Mouse (Mus musculus) forebrain, embryonic 16.5 days (tissue): ENCODE results near the gene Creb3l2. TPM values are rescaled to one million over a fixed set of nuclear protein-coding genes. Genes with fewer than 3 reads are reported as not detected.
"Not testable (repeated sequence)": the region's sequence is repeated elsewhere in the genome, so short reads cannot be mapped to it uniquely, and the experiment has no call there.

Source experiments
- ATAC-seq: fragments of 200-750 bp; cut with Nextera tagmentation; 2 replicates; pipeline ENCODE4 v1.8.0; 2017; ENCODE audit warnings: mild to moderate bottlenecking, moderate library complexity
- H3K27ac ChIP-seq: fragments of 300-500 bp; sonication (generic); 2 replicates; pipeline ENCODE4 v1.5.1; 2014; ENCODE audit warnings: low read length, control low read depth
- H3K27me3 ChIP-seq: fragments of 300-500 bp; sonication (generic); replicated peaks from 2 replicates; pipeline ENCODE4 v1.6.1; 2014; ENCODE audit warnings: low read length; ENCODE audit not compliant: control insufficient read depth, insufficient read depth
- H3K36me3 ChIP-seq: fragments of 300-500 bp; sonication (generic); 2 replicates; pipeline ENCODE4 v1.6.1; 2014; ENCODE audit not compliant: control insufficient read depth, insufficient read depth
- H3K4me1 ChIP-seq: fragments of 300-500 bp; sonication (generic); replicated peaks from 2 replicates; pipeline ENCODE4 v1.6.1; 2014; ENCODE audit warnings: low read length; ENCODE audit not compliant: control insufficient read depth, insufficient read depth
- H3K4me2 ChIP-seq: fragments of 300-500 bp; sonication (generic); 2 replicates; pipeline ENCODE4 v1.6.1; 2014; ENCODE audit warnings: mild to moderate bottlenecking, low read length, control low read depth
- H3K4me3 ChIP-seq: fragments of 300-500 bp; sonication (generic); replicated peaks from 2 replicates; pipeline ENCODE4 v1.5.1; 2014; ENCODE audit warnings: mild to moderate bottlenecking, low read length, control low read depth
- H3K9ac ChIP-seq: fragments of 300-500 bp; sonication (generic); replicated peaks from 2 replicates; pipeline ENCODE4 v1.6.1; 2014; ENCODE audit warnings: low read depth, low read length, control low read depth
- H3K9me3 ChIP-seq: fragments of 300-500 bp; sonication (generic); 2 replicates; pipeline ENCODE4 v1.6.1; 2016; ENCODE audit warnings: low read length; ENCODE audit not compliant: control insufficient read depth
- WGBS: fragments of 180-500 bp; shearing (Covaris S2); extraction: QIAGEN DNeasy Blood & Tissue Kit; methylation state at CpG from one replicate; pipeline ENCODE4 v1.1.7; 2014; 5-methylcytosine and 5-hydroxymethylcytosine counted together
- polyA plus RNA-seq: library from polyadenylated mRNA; unstranded; fragments of >200 nt; fragmentation: Nextera tagmentation; extraction: Ambion mirVana; gene quantifications from 2 replicates; pipeline ENCODE4 v1.2.1, GENCODE M21; 2015

Gene Creb3l2
- polyA plus RNA-seq, 1 experiment from 2014 or later, result 3.0 TPM

GRCm38 (mm10) chr6:37465847-37466246, 23.9 kb upstream of the Creb3l2 start:
- Histone ChIP-seq H3K27ac (no peak overlapping the region), H3K4me3 (no peak overlapping the region), H3K4me1 (peaks cover 4% of the 10 kb centered on the region; the same call in 1 of the 2 replicates), H3K4me2 (no peak overlapping the region), H3K9me3 (peaks cover 3% of the 10 kb centered on the region), H3K27me3 (0 out of 2 replicates have a peak, but pooled peaks cover 2% of the 10 kb centered on the region), H3K36me3 (no peaks in the 10 kb centered on the region), H3K9ac (no peak overlapping the region)
- ATAC-seq, result no peak; the same call in 1 of the 2 replicates
- 69% methylated on average over 5 of the region's 5 CpGs for WGBS

DNA sequence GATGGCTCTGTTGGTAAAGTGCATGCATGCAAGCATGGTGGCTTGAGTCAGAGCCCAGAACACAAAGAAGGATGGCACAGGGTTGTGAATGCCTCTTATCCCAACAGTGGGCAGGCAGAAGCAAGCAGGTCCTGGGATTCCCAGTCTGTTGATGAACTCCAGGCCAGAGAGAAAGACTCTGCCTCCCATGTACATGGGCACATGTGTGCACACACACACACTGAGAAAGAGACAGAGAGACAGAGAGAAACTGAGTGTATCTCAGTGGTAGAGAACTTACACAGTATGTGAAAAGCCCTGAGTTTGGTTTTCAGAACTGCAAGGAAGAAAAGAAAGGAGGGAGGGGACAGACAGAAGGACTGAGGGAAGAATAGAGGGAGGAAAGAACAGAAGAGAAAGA, 23.4 kb upstream of the Creb3l2 start:
- peaks cover 4% of the 10 kb centered on the region; the same call in 1 of the 2 replicates for H3K4me1 ChIP-seq

DNA sequence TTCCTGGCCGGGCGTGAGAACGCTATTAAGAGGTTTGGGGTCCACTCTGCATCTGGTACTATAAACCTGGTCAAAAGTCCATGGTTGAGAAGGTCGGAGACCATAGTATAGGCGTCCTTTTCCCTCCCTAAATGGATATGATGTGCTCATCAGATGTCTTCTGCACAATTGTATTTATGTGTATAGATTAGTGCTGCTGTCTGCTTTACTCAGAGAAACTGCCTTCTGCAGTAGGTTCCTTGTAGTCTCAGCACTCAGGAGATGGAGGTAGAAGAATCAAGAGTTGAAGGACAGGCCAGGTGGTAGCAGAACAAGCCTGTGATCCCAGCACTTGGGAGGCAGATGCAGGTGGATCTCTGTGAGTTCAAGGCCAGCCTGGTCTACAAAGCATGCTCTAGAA, 22.6 kb upstream of the Creb3l2 start:
- peaks cover 3% of the 10 kb centered on the region for H3K9me3 ChIP-seq
- peak overlapping the region; percentile 64 for H3K4me2 ChIP-seq
- peak overlapping the region; percentile 43 for H3K4me3 ChIP-seq
- peak overlapping the region; percentile 50 for H3K9ac ChIP-seq
- 0 out of 2 replicates have a peak, but pooled peaks cover 2% of the 10 kb centered on the region for H3K27me3 ChIP-seq
- H3K4me1 ChIP-seq, result peaks cover 4% of the 10 kb centered on the region; the same call in 1 of the 2 replicates
- WGBS, result 6% methylated on average over 5 of the region's 5 CpGs
- ATAC-seq, result peak; percentile 51
- no peaks in the 10 kb centered on the region for H3K36me3 ChIP-seq
- H3K27ac ChIP-seq, result no peak overlapping the region

More for the DNA sequence above, 23.4 kb upstream of the Creb3l2 start:
- H3K9me3 ChIP-seq, result peaks cover 3% of the 10 kb centered on the region
- H3K4me3 ChIP-seq, result no peak overlapping the region
- H3K4me2 ChIP-seq, result no peak overlapping the region
- H3K27me3 ChIP-seq, result 0 out of 2 replicates have a peak, but pooled peaks cover 2% of the 10 kb centered on the region
- no peak overlapping the region for H3K9ac ChIP-seq
- no peaks in the 10 kb centered on the region for H3K36me3 ChIP-seq
- ATAC-seq, result no peak
- H3K27ac ChIP-seq, result no peak overlapping the region

DNA sequence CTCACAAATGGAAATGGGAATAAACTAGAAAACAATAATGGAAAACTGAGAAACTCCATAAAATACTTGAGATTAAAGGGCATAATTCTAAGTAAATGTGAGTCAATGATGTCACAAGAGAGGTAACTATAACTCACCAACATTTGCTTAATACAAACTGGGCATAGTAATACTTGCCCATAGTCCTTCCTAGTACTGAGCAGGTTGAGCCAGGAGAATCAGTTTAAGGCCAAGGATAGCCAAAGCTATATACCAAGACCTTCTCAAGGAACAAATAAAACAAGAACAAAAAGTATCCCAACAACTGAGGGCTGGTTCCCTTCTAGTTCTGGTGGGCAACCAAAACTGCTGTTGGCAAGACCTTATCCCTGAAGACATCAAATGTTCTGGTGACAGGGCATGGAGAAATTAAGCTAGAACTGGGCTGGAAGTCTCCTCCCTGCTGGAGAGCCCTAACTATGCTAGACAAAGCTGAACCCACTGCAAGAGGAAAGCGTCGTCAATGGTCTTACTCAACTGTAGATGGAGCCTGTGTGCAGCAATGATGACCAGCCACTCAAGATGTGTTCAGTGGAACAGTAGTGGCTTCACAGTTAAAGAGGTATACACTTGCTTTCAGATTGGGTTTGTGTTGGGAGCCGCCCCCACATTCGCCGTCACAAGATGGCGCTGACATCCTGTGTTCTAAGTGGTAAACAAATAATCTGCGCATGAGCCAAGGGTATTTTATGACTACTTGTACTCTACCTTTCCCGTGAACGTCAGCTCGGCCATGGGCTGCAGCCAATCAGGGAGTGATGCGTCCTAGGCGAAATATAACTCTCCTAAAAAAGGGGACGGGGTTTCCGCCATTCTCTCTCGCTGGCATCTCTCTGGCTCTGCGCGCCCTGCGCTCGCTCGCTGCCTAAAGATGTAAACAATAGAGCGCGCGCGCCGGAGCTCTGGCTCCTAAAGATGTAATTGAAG, 21.9 kb upstream of the Creb3l2 start:
- ATAC-seq, result peak; percentile 96
- not testable (repeated sequence) for H3K36me3 ChIP-seq, H3K9ac ChIP-seq, H3K9me3 ChIP-seq, H3K27ac ChIP-seq, H3K4me1 ChIP-seq, H3K27me3 ChIP-seq
- H3K4me3 ChIP-seq, result peak overlapping the region; percentile 43
- H3K4me2 ChIP-seq, result peak overlapping the region; percentile 64
- under 1% methylated on average over 7 of the region's 25 CpGs for WGBS

GRCm38 (mm10) chr6:37460681-37461080, 18.7 kb upstream of the Creb3l2 start:
- Histone ChIP-seq H3K9me3 (no peaks in the 10 kb centered on the region), H3K9ac (no peak overlapping the region), H3K27ac (no peak overlapping the region), H3K27me3 (0 out of 2 replicates have a peak, but pooled peaks cover 2% of the 10 kb centered on the region), H3K4me2 (no peak overlapping the region), H3K4me1 (peaks cover 4% of the 10 kb centered on the region; the same call in 1 of the 2 replicates), H3K36me3 (no peaks in the 10 kb centered on the region), H3K4me3 (no peak overlapping the region)
- ATAC-seq, result no peak
- WGBS, result 85% methylated on average over 6 of the region's 6 CpGs

DNA sequence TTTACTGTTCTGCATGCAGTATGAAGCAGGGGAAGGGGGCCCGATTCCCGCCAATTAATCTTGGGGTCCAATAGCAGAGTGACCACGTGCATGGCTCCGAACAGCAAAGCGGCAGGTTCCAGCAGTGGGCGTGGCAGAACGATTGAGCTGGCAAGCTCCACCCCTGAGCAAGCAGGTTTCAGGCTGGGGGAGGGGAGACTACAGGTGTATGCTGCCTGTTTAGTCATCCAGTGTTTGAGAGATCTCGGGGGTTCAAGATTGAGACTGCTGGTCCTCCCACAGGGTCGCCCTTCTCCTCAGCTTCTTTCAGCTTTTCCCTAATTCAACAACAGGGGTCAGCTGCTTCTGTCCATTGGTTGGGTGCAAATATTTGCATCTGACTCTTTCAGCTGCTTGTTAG, 17.7 kb upstream of the Creb3l2 start:
- not testable (repeated sequence) for H3K36me3 ChIP-seq, H3K9me3 ChIP-seq, H3K4me3 ChIP-seq, H3K9ac ChIP-seq, H3K27ac ChIP-seq, ATAC-seq, H3K4me1 ChIP-seq, H3K4me2 ChIP-seq, H3K27me3 ChIP-seq
- WGBS, result 46% methylated on average over 9 of the region's 9 CpGs

- no peaks in the 10 kb centered on the region for H3K9me3 ChIP-seq
- H3K36me3 ChIP-seq, result no peaks in the 10 kb centered on the region
- H3K4me3 ChIP-seq, result no peak overlapping the region
- 51% methylated on average over 10 of the region's 10 CpGs for WGBS
- no peak overlapping the region for H3K4me2 ChIP-seq
- no peak for ATAC-seq
- 0 out of 2 replicates have a peak, but pooled peaks cover 2% of the 10 kb centered on the region for H3K27me3 ChIP-seq
- H3K4me1 ChIP-seq, result no peaks in the 10 kb centered on the region
- no peak overlapping the region for H3K9ac ChIP-seq
- H3K27ac ChIP-seq, result no peak overlapping the region
These were observed 16.2 kb upstream of the Creb3l2 start for GRCm38 (mm10) chr6:37457990-37458655.

DNA sequence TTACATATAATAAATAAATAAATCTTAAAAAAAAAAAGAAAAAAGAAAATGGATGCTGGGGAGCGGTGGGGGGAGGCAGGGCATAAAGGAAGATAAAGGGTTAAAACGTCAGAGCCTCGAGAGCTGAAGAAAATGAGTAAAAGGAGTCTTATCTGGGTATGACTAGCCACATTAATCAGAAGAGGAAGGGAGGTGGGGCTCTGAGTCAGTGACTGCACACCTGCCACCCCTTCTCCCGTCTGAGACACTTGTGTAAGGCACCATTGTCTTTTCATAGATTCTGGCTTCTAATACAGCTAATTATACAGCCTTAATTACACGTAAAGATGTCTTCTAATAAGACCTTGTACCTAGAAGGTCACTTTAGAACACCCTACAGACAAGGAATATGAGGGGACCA, 13.6 kb upstream of the Creb3l2 start:
- H3K27ac ChIP-seq, result no peak overlapping the region
- H3K9ac ChIP-seq, result no peak overlapping the region
- H3K4me3 ChIP-seq, result no peak overlapping the region
- H3K27me3 ChIP-seq, result no peaks in the 10 kb centered on the region
- H3K4me1 ChIP-seq, result no peaks in the 10 kb centered on the region
- no peak for ATAC-seq
- no peaks in the 10 kb centered on the region for H3K36me3 ChIP-seq
- H3K4me2 ChIP-seq, result no peak overlapping the region
- WGBS, result 53% methylated on average over 5 of the region's 5 CpGs
- no peaks in the 10 kb centered on the region for H3K9me3 ChIP-seq

GRCm38 (mm10) chr6:37453047-37453446, 11.1 kb upstream of the Creb3l2 start:
- 78% methylated on average over 4 of the region's 4 CpGs for WGBS
- no peak for ATAC-seq

More at GRCm38 (mm10) chr6:37453047-37453446, 11.1 kb upstream of the Creb3l2 start:
- H3K4me1 ChIP-seq, result no peaks in the 10 kb centered on the region
- H3K9me3 ChIP-seq, result no peaks in the 10 kb centered on the region
- no peak overlapping the region for H3K9ac ChIP-seq
- H3K27me3 ChIP-seq, result no peaks in the 10 kb centered on the region
- no peaks in the 10 kb centered on the region for H3K36me3 ChIP-seq
- no peak overlapping the region for H3K4me3 ChIP-seq
- no peak overlapping the region for H3K27ac ChIP-seq
- no peak overlapping the region for H3K4me2 ChIP-seq
